Mouse (Mus musculus) left cerebral cortex, postnatal 4 days (tissue): Measurements from ENCODE around the gene Gm34653. TPM values are rescaled to one million over a fixed set of nuclear protein-coding genes. Genes with fewer than 3 reads are reported as not detected.
"Not testable (repeated sequence)": the region's sequence is repeated elsewhere in the genome, so short reads cannot be mapped to it uniquely, and the experiment has no call there.

Experiments used
- DNase-seq: peaks from one replicate; pipeline ENCODE4 v3.0.0-alpha.2; 2022
- intact Hi-C: fragments of 180-260 bp; cut with DNase I; formaldehyde crosslinking; loops from one replicate; pipeline ENCODE4 v1.15.1; 2025
- total RNA-seq, 2 experiments: library from RNA; stranded (reverse); gene quantifications; 2 replicates each; pipeline ENCODE4 v1.2.3; 2021

Gene Gm34653
- total RNA-seq, 2 experiments from 2014 or later: not detected

DNA sequence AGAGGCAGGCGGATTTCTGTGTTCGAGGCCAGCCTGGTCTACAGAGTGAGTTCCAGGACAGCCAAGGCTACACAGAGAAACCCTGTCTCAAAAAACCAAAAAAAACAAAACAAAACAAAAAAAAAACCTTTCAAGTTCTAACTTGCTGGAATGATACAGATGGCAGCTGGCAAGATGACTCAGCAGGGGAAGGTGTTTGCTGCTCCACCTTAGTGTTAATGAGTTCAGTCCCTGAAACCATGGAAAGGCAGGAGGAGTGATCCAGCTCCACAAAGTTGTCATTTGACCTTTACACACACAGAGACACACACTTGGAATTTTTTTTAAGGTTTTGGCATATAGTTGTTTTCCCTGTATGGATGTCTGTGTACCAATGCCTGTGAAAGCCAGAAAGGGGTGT lies 16.9 kb upstream of the Gm34653 start:
- DNase-seq, intact Hi-C loops: not testable (repeated sequence)

DNA sequence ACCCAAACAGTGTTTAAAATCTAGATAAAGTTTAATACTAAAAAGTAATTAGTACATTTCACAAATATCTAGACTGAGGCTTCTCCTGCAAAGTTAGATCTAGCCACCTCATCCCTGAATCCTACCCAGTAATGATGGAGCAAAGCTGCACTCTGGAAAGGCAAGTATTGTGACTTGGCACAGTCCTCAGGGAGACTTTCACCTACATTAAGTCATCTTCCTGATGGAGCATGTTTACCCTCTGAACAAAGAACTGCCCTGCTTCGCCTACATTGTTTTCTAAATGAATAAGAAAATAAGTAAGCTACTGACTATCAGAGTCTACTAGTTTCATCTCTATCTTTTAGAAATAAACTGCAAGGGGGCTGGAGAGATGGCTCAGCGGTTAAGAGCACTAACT lies 14.3 kb upstream of the Gm34653 start:
- DNase-seq: no peak
- intact Hi-C loops: no loop called here

DNA sequence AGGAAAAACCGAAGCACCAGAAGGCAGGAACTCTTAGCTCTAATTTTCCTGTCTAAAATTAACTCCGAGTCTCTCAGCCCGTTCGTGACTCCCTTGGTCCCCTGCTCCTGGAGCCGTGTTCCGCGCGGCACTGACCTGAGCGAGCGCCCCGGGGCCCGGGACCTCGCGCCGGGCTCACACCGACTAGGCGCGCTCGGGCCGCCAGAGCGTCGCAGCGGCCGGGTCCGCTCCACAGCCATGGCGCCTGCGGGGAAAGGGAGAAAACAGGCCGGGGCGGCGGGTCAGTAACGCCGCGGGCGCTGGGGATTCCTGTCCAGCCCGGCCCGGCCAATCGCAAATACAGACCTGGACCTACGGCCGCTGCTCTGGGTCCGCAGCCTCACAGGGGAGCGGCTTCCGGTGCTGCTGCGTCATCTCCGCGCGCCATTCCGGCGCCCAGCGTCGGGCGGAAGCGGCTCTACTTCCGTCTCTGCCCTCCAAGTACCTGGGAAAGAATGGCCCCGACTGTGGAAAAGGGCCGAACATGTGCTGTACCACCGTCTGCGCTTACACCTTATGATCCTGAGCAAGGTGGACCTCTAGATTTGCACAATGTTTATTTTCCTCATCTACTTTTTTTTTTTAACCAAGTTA lies 6.9 kb upstream of the Gm34653 start, which contains the start of gene Fbxw2:
TSS of gene Fbxw2 (minus strand) at position 485 of the 633 bp plus-strand sequence.
- peak; percentile 93 for DNase-seq
- intact Hi-C loops: no loop called here

DNA sequence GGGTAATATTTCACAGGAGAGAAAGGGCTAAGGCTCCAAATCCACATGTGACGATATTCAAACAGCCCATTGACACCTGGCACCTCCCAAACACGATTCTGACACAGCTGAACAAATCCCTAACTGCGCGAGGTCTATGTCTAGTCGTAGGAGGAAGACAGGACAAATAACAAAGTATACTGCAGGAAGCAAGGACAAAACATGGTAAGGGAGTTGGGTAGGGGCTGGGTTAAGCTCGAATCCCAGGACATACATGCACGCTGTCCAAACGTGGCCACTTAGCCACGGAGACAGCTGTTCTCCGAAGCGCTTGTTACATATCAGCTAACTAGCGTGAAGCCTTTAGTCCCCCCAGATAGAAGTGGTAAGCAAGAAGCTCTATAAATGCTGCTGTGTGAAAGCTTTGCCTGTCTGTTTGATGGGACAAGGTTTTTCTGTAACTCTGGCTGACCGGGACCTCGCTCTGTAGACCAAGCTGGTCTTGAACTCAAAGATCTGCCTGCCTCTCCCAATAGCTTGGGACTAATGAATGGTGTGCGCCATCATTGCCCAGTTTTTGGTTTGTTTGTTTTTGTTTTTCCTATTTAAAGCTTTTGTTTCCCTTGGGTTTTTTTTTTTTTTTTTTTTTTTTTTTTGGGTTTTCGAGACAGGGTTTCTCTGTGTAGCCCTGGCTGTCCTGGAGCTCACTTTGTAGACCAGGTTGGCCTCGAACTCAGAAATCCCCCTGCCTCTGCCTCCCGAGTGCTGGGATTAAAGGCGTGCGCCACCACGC lies 6.2 kb upstream of the Gm34653 start:
- intact Hi-C loops: no loop called here
- no peak for DNase-seq

DNA sequence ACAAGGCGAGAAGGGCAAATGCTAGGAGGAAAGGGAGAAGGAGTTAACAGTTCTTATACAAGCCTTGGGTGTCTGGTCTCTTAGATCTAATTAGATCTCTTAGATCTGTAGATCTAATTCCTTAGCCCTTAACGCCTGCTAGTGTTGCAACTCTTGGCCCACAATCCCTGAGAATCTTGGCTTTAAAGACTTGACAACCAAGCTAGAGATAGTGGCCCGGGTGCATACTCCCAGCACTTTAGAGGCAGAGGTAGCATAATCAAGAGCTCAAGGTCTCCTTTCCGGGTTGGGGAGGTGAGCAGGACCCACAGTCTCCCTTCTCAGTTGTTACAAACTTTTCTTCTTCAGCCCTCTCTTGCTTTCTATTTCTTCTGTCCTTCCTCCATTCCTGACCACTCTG lies 5.2 kb upstream of the Gm34653 start:
- intact Hi-C loops: no loop called here
- no peak for DNase-seq

DNA sequence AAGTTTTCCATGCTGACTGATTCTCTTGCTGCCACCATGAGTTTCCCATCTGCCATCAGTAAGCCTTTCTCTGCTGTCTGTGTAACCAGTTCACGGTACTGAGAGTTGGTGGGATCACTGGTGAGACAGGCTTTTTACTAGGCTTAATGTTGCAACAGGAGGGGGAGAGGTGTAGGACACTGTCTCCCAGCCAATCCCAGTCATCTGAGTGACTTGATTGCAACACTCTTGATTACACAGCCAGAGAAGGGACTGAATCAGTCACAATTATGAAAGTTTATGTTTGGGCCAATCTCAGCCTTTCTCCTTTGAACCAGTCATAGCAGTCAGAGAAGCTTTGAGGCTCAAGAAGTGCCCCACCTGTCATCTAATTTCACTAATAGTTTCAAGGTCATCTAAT lies 4.8 kb upstream of the Gm34653 start:
- DNase-seq: no peak
- intact Hi-C loops: no loop called here

DNA sequence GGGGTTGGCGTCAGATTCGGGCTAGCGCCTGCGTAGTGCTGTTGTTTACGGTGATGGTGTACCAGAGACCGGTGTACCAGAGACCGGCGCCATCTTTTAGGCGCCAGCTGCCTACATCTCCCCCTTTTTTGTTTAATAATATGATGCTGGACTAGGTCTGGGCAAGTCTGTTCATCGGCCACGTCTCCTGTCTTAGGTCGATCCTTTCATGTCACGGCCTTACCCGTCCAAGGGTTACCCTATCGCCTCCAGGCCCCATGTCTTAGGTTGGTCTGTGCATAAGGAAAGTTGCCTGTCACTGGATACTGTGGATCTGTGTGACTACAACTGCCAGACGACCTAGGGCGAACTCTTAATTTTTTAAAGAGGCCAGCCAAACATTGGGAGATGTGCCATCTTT lies 2.7 kb upstream of the Gm34653 start:
- intact Hi-C loops, DNase-seq: not testable (repeated sequence)

DNA sequence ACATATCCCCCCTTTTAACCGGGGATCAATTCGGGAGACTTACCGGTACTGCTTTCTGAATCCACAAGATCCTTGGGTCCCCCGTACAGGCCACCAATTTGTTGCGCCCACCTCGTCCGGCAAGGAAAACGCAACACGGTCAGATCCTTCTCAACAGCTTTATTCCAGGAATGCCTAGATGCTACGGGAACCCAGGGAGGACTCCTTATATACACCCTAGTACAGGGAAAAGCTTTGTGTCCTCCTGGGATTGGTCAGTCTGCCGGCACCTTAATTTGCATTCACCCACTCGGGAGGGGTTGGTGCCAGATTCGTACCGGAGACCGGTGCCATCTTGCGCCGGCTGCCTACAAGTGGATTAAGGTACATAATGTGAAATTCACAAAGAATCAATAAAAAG lies 817 bp downstream of the Gm34653 start:
- intact Hi-C loops: no loop called here
- no peak for DNase-seq

DNA sequence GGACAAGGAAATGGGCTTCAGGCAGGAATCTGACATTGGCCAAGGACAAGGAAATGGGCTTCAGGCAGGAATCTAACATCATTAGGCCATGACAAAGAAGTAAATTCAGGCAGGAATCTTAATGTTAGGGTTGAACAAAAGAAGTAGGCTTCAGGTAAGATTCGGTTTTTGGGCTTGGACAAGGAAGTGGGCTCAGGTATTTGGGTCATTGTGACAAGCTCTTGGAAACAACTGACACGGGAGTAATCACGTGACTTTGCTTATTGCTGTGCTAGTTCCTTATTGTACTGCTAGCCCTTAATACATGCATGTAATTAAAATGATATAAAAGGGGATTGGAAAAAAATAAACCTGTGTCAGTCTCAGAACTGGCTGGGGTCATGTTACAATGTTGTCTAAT lies 2.9 kb downstream of the Gm34653 start:
- intact Hi-C loops: no loop called here
- DNase-seq: no peak

DNA sequence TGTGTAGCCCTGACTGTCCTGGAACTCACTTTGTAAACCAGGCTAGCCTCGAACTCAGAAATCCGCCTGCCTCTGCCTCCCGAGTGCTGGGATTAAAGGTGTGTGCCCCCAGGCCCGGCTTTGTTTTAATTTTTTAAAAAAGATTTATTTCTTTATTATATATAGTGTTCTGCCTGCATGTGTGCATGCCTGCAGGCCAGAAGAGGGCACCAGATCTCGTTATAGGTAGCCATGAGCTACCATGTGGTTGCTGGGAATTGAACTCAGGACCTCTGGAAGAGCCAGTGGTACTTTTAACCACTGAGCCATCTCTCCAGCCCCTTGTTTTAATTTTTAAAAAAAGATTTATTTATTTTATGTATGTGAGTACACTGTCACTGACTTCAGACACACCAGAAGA lies 7.3 kb downstream of the Gm34653 start:
- DNase-seq, intact Hi-C loops: not testable (repeated sequence)

DNA sequence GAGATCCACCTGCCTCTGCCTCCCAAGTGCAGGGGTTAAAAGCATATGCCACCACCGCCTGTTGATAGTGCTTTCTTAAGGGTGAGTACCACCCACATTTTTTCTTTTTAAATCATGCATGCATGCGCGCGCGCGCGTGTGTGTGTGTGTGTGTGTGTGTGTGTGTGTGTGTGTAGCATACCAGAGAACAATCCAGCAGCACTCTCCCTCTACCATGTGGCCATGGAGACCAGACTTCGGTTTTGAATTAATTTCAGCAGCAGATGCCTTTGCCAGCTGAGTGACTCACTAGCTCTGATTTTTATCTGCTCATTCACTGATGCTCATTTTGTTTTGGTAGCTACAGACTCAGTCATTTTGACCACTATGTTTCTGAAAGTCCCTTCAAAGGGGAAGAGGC lies 8.9 kb downstream of the Gm34653 start:
- no peak for DNase-seq
- intact Hi-C loops: no loop called here

DNA sequence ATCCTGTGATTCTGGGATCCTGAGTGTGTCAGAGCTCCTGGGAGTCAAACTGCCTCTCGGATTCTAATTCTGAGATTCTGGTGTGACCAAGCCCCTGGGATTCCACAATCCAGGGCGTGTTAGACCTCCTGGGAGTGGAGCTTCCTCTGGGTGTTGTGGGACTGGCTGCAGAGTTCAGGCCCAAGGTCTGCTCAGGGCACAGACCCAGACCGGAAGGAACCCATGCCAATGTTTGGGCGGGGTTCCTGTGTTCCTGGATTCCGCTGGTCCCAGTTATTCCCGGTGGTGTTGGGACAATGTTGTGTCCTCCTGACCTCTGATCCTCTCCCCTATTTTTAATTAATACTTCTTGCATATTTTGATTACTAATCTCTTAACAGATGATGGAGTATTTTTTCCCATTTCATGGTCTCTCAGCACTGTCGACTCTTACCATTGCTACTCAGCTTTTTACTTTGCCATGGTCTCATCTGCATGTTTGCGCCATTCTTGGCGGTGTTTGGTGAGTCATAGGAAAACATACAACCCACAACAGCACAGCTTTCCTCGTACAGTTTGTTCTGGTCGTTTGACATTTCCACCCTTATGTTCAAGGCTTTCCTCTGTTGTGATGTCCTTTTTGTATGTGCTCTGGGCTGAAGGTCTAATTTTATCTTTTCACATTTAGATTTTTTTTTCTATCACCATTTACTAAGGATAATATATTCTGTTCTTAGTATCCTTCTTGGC lies 10.6 kb downstream of the Gm34653 start:
- intact Hi-C loops: no loop called here
- DNase-seq: no peak

DNA sequence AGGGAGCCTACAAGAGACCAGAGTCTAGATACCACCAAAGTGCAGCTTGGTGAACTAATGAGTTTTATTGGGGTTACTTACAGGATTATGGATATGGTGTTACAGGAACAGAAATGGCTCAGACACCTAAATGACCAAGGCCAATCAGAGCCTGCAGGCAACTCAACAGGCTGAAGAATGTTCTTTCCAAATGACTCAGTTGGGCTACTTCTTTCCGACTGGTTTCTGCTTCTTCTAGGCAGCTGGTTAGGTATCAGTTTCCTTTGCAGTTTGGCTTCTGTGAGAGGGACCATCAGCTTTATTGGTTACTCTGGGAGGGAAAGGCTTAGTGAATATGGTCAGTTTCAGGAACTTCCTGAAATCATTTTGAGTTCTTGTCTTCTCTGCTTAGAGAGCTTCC lies 14.9 kb downstream of the Gm34653 start:
- intact Hi-C loops: no loop called here

DNA sequence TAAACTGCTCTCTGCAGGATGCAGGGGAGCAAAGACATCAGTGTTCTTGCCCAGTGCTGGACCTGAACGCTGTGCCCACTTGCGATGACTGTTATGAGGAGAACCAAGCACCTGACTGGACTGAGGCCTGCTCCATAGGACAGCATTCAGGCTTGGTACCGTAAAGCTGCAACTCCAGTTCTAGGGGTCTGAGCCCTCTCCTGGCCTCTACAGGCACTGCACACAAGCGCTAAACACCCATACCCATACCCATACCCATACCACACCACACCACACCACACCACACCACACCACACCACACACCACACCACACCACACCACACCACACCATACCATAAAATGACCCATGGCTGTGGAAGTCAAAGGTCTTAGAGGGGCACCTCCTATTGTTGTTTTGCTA lies 22.5 kb downstream of the Gm34653 start:
- DNase-seq: no peak
- intact Hi-C loops: loop anchor here (10.0 kb wide), 1 partner anchor 280 kb away; no protein-coding TSS in a partner anchor

More for the DNA sequence above, 14.9 kb downstream of the Gm34653 start:
- DNase-seq: no peak

DNA sequence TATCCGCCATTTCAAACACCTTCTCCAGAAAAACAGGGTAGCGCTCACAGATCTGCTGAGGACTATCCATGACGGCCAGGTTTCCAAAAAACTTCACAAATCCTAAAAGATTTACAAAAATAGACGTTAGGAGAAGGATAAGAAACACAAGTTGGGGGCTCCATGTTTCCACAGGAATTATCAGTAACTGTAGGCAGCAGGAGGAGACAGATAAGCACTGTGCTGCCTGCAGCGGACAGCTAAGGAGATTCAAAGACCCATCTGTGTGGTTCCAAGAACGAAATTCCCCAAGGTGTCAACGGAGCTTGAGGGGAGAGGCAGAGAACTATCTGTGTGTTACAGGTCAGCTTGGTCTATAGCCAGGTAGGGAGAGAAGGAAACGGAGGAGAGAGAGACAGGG lies 24.9 kb downstream of the Gm34653 start:
- DNase-seq: no peak
- intact Hi-C loops: loop anchor here (10.0 kb wide), 1 partner anchor 277 kb away; no protein-coding TSS in a partner anchor

DNA sequence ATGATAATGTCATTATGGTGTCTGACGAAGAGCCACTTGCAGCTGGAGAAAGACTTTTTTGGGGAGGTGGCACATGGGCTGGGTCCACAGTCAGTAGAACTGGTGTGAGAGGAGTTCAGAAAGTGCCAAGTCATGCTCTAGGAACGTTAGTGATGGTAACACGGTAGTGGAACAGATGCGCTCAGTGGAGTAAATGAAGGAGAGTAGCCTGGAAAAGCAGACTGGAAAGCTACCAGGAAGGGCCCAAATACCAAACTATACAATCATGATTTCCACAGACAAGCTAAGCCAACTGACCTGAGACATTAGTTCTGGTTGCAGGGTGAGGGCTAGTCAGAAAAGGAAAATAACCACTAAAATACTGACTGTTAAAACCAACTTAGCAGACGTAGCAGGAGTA lies 36.9 kb downstream of the Gm34653 start:
- intact Hi-C loops: loop anchor here (10.0 kb wide), 1 partner anchor 235 kb away; the partner anchor contains the start of genes AI182371 and Cntrl
- no peak for DNase-seq

DNA sequence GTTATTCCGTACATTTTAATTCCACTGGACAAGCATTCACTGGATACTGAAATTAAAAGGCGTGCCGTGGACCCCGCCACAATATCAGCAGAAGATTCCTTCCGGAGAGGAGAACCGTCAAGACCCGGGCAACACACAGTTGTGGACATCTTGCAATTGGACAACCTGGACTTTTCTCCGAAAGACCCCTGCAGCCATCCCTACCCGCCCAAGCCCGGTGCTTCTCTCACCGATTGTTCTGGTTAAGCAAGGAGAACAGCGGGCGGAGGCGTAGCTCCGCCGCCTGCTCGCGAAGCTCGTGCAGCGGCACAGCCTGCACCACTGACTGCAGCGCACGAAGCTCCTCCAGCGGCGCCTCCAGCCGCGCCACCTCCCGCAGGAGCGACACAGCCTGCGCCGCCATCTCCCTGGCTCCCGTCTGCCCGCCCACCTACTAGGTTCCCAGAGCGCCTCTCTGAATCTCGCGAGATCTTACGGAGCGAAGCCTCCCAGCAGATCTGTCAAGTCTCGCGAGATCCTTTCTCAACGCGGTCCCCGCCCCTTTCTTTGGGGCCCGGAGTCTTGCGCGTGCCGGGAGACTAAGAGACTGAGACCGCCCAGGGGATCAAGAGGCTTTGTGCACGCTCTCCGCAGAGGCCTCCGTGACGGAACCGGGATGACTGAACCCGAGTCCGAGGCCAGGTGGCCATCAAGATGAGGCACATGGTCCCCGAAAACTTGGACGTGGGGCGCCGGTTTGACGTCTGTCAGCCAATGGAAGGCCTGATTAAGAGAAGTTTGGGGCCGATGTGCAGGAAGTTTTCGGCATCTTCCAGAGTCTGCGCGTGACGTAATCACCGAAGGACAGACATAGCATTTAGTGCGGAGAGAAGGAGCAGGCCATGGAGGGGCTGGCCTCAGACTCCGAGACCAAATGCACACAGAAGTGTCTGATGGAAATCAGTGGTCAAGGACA lies 38.0 kb downstream of the Gm34653 start:
- intact Hi-C loops: loop anchor here (10.0 kb wide), 1 partner anchor 234 kb away; the partner anchor contains the start of genes AI182371 and Cntrl

DNA sequence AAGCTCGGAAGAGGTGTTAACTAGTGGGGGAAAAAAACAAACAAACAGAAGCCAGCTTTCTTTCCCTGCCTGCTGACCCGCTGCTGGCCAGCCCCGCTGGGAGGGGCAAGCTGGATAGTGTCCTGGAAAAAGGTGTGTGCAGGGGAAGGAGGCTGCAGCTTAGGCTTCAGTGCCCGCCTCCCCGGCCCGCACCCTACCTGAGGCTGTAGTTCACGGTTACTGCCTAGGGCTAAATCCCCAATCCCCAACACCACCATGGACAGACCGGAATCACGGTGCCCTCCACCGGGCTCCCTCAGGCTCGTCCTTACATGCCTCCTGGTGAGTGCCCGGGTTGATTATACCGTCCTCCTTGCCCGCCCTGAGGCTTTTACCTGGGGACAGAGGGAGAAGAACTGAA lies 41.5 kb downstream of the Gm34653 start, which contains the start of gene Cutal:
TSS of gene Cutal (plus strand) at position 126 of the 400 bp plus-strand sequence.
- DNase-seq: no peak
- intact Hi-C loops: loop anchor here (10.0 kb wide), 1 partner anchor 231 kb away; the partner anchor contains the start of genes AI182371 and Cntrl

More for the DNA sequence above, 38.0 kb downstream of the Gm34653 start:
- DNase-seq: peak; percentile 93

DNA sequence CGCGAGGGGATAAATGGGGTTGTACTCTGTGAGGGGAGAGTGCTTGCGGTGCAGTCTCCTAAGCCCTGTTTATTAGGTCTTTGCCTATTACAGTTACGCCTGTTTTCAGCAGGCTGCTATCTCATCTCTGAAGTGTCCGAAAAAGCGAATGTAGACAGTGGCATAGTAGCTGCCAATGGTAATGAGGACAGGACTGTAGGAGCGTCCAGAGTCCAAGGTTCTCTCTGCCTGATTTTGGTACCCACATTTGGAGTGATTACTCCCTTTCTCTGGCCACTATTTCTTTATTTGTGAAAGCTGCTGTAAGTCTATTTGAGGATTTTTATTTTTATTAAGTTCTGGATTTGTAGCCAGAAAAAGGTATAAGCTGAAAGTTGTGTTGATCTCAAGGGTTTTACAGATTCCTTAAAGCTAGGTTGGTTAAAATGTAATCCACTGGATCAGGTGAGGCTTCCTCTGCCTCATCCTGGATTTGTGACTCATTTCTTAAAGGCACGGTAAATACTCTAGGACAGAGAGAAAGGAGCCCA lies 42.1 kb downstream of the Gm34653 start, which contains the start of gene Psmd5:
TSS of gene Psmd5 (minus strand) at position 153 of the 530 bp plus-strand sequence.
- intact Hi-C loops: loop anchor here (10.0 kb wide), 1 partner anchor 230 kb away; the partner anchor contains the start of genes AI182371 and Cntrl
- no peak for DNase-seq
